Mouse (Mus musculus) liver, adult 2 months (tissue): Measurements from ENCODE around the gene Srsf7. TPM values are rescaled to one million over a fixed set of nuclear protein-coding genes. Genes with fewer than 3 reads are reported as not detected.

Experiments
- DNase-seq: peaks from one replicate; pipeline ENCODE4 v3.0.0-alpha.2; 2011; ENCODE audit warnings: low read depth, low spot score; ENCODE audit errors: extremely low read depth
- H3K27ac ChIP-seq: fragments of 200-500 bp; replicated peaks from 2 replicates; pipeline ENCODE4 v1.5.1; 2012; ENCODE audit warnings: low read depth, mild to moderate bottlenecking, control low read depth, inconsistent platforms, low read length; ENCODE audit not compliant: insufficient read depth
- H3K27me3 ChIP-seq: fragments of 200-500 bp; 2 replicates; pipeline ENCODE4 v1.6.1; 2012; ENCODE audit warnings: mild to moderate bottlenecking, moderate library complexity, low read length, inconsistent platforms; ENCODE audit not compliant: control insufficient read depth, insufficient read depth
- H3K36me3 ChIP-seq: fragments of 200-500 bp; 2 replicates; pipeline ENCODE4 v1.6.1; 2012; ENCODE audit warnings: low read length, inconsistent platforms; ENCODE audit not compliant: control insufficient read depth, insufficient read depth
- H3K4me1 ChIP-seq: fragments of 200-500 bp; 2 replicates; pipeline ENCODE4 v1.6.1; 2011; ENCODE audit warnings: low read length; ENCODE audit not compliant: control insufficient read depth, insufficient read depth
- H3K4me3 ChIP-seq: fragments of 200-500 bp; 2 replicates; pipeline ENCODE4 v1.5.1; 2011; ENCODE audit warnings: low read depth, mild to moderate bottlenecking, control low read depth, low read length, moderate library complexity; ENCODE audit not compliant: insufficient read depth
- H3K79me2 ChIP-seq: fragments of 200-500 bp; 2 replicates; pipeline ENCODE4 v1.6.1; 2012; ENCODE audit warnings: inconsistent platforms, mild to moderate bottlenecking, low read length, moderate library complexity; ENCODE audit not compliant: control insufficient read depth, insufficient read depth
- H3K9ac ChIP-seq: fragments of 200-500 bp; 2 replicates; pipeline ENCODE4 v1.6.1; 2012; ENCODE audit warnings: low read depth, mild to moderate bottlenecking, control low read depth, inconsistent platforms, low read length
- CTCF ChIP-seq: fragments of 200-500 bp; IDR thresholded peaks from 2 replicates; pipeline ENCODE4 v1.5.1; 2011; ENCODE audit warnings: low read depth, low read length, control low read depth
- POLR2A ChIP-seq: fragments of 200-500 bp; IDR thresholded peaks from 2 replicates; pipeline ENCODE4 v1.6.1; 2011; ENCODE audit warnings: low read length, control low read depth; ENCODE audit not compliant: insufficient read depth; ENCODE audit errors: extremely low read depth
- WGBS: fragments of 180-500 bp; shearing (Covaris S2); methylation state at CpG from one replicate; pipeline ENCODE4 v1.1.7; 2018; 5-methylcytosine and 5-hydroxymethylcytosine counted together
- polyA plus RNA-seq: library from polyadenylated mRNA; depleted of rRNA; stranded (reverse); fragments of >200 nt; gene quantifications from 2 replicates; pipeline ENCODE4 v1.2.3, GENCODE M21; 2012
- total RNA-seq: library from RNA; depleted of rRNA; stranded (reverse); fragments of >200 nt; gene quantifications from 2 replicates; pipeline ENCODE4 v1.2.3, GENCODE M21; 2014

The Srsf7 gene
- total and polyA plus RNA-seq, 2 experiments = 20.5 to 20.6 TPM

- Histone ChIP-seq H3K27me3 (no peaks in the 10 kb centered on the region), H3K36me3 (peaks cover 35% of the 10 kb centered on the region; the same call in 1 of the 2 replicates), H3K4me1 (no peaks in the 10 kb centered on the region; the same call in 1 of the 2 replicates), H3K9ac (no peak overlapping the region), H3K4me3 (no peak overlapping the region), H3K79me2 (no peaks in the 10 kb centered on the region), H3K27ac (no peak overlapping the region)
- 98% methylated on average over 9 of the region's 9 CpGs for WGBS
- TF ChIP-seq POLR2A (no peak), CTCF (no peak)
- no peak for DNase-seq
Measured at GRCm38 (mm10) chr17:80241594-80241993, 34.5 kb upstream of the Srsf7 start.

GRCm38 (mm10) chr17:80237475-80237874, 30.4 kb upstream of the Srsf7 start:
- H3K4me1 ChIP-seq = no peaks in the 10 kb centered on the region
- no peak overlapping the region for H3K27ac ChIP-seq
- H3K9ac ChIP-seq = no peak overlapping the region
- no peaks in the 10 kb centered on the region for H3K79me2 ChIP-seq
- H3K27me3 ChIP-seq = no peaks in the 10 kb centered on the region
- peaks cover 26% of the 10 kb centered on the region; the same call in 1 of the 2 replicates for H3K36me3 ChIP-seq
- 88% methylated on average over 5 of the region's 5 CpGs for WGBS
- DNase-seq = no peak
- no peak overlapping the region for H3K4me3 ChIP-seq
- TF ChIP-seq CTCF (no peak), POLR2A (no peak)

GRCm38 (mm10) chr17:80236805-80237204, 29.7 kb upstream of the Srsf7 start:
- Histone ChIP-seq H3K79me2 (no peaks in the 10 kb centered on the region), H3K4me3 (no peak overlapping the region), H3K27me3 (no peaks in the 10 kb centered on the region), H3K36me3 (peaks cover 19% of the 10 kb centered on the region; the same call in 1 of the 2 replicates), H3K9ac (no peak overlapping the region), H3K4me1 (no peaks in the 10 kb centered on the region), H3K27ac (no peak overlapping the region)
- TF ChIP-seq CTCF (no peak), POLR2A (no peak)
- DNase-seq = no peak
- 92% methylated on average over 3 of the region's 3 CpGs for WGBS

- Histone ChIP-seq H3K27me3 (no peaks in the 10 kb centered on the region), H3K79me2 (no peaks in the 10 kb centered on the region), H3K36me3 (peaks cover 11% of the 10 kb centered on the region; the same call in 1 of the 2 replicates), H3K4me1 (no peaks in the 10 kb centered on the region), H3K4me3 (no peak overlapping the region), H3K9ac (no peak overlapping the region), H3K27ac (no peak overlapping the region)
- WGBS = 95% methylated on average over 3 of the region's 3 CpGs
- no peak for DNase-seq
- TF ChIP-seq POLR2A (no peak), CTCF (no peak)
Measured at GRCm38 (mm10) chr17:80235477-80235876, 28.4 kb upstream of the Srsf7 start.

GRCm38 (mm10) chr17:80234376-80234775, 27.3 kb upstream of the Srsf7 start:
- no peak overlapping the region for H3K9ac ChIP-seq
- H3K27me3 ChIP-seq = no peaks in the 10 kb centered on the region
- DNase-seq = no peak
- no peaks in the 10 kb centered on the region for H3K4me1 ChIP-seq
- H3K79me2 ChIP-seq = no peaks in the 10 kb centered on the region
- WGBS = 63% methylated on average over 7 of the region's 7 CpGs
- no peak overlapping the region for H3K27ac ChIP-seq
- TF ChIP-seq POLR2A (no peak), CTCF (no peak)
- no peak overlapping the region for H3K4me3 ChIP-seq
- peaks cover 6% of the 10 kb centered on the region; the same call in 1 of the 2 replicates for H3K36me3 ChIP-seq

GRCm38 (mm10) chr17:80233844-80234243, 26.7 kb upstream of the Srsf7 start:
- H3K27ac ChIP-seq = no peak overlapping the region
- WGBS = 94% methylated on average over 5 of the region's 5 CpGs
- peaks cover 4% of the 10 kb centered on the region; the same call in 1 of the 2 replicates for H3K36me3 ChIP-seq
- DNase-seq = no peak
- H3K4me3 ChIP-seq = no peak overlapping the region
- H3K27me3 ChIP-seq = no peaks in the 10 kb centered on the region
- no peak overlapping the region for H3K9ac ChIP-seq
- H3K4me1 ChIP-seq = no peaks in the 10 kb centered on the region
- TF ChIP-seq POLR2A = no peak
- no peak for TF ChIP-seq CTCF
- no peaks in the 10 kb centered on the region for H3K79me2 ChIP-seq
